Mouse (Mus musculus) CH12.LX (cell line): Measurements from ENCODE around the gene Slfn8. TPM values are rescaled to one million over a fixed set of nuclear protein-coding genes. Genes with fewer than 3 reads are reported as not detected.

Source experiments
- DNase-seq: peaks from one replicate; pipeline ENCODE4 v3.0.0-alpha.2; 2013; ENCODE audit errors: extremely low read depth
- H3K27ac ChIP-seq: 2 replicates; pipeline ENCODE4 v1.5.1; 2012; ENCODE audit warnings: low read depth, mild to moderate bottlenecking, control low read depth, moderate library complexity; ENCODE audit not compliant: insufficient read depth
- H3K27me3 ChIP-seq: replicated peaks from 2 replicates; pipeline ENCODE3; 2012; ENCODE audit warnings: inconsistent platforms
- H3K36me3 ChIP-seq, 2 experiments: replicated peaks in 1 of 2; 2 replicates each; pipeline versions ENCODE3 to v1.6.1; 2012; ENCODE audit warnings: inconsistent platforms in 1 of 2, low read length in 1 of 2, mild to moderate bottlenecking in 1 of 2, mixed read lengths in 1 of 2, moderate library complexity in 1 of 2; ENCODE audit not compliant: control insufficient read depth in 1 of 2, insufficient read depth in 1 of 2
- H3K4me1 ChIP-seq, 2 experiments: 2 replicates each; pipeline ENCODE4 v1.6.1; 2012; ENCODE audit warnings: inconsistent platforms in 1 of 2, moderate library complexity in 1 of 2; ENCODE audit not compliant: insufficient read depth in 2 of 2, control insufficient read depth in 1 of 2
- H3K4me2 ChIP-seq: 2 replicates; pipeline ENCODE4 v1.6.1; 2012; ENCODE audit warnings: low read depth, mild to moderate bottlenecking, control low read depth; ENCODE audit not compliant: poor library complexity, insufficient read depth, severe bottlenecking
- H3K4me3 ChIP-seq, 3 experiments: fragments of 150-350 bp in 1 of 3; sonication (generic) in 1 of 3; replicated peaks in 1 of 3; 2 replicates each; pipeline versions ENCODE3 to v1.5.1; 2011 to 2012; ENCODE audit warnings: low read depth in 2 of 3, low read length in 2 of 3, mild to moderate bottlenecking in 2 of 3, moderate library complexity in 2 of 3, control low read depth in 1 of 3, improper control_type of control experiment in 1 of 3, inconsistent platforms in 1 of 3, mixed read lengths in 1 of 3; ENCODE audit not compliant: poor library complexity in 1 of 3
- H3K79me2 ChIP-seq: replicated peaks from 2 replicates; pipeline ENCODE4 v1.6.1; 2012; ENCODE audit warnings: mild to moderate bottlenecking, moderate library complexity; ENCODE audit not compliant: control insufficient read depth, poor library complexity, insufficient read depth, severe bottlenecking; ENCODE audit errors: extremely low read depth
- H3K9ac ChIP-seq: 2 replicates; pipeline ENCODE4 v1.6.1; 2012; ENCODE audit warnings: low read depth, mild to moderate bottlenecking, control low read depth, moderate library complexity; ENCODE audit not compliant: insufficient read depth
- H3K9me3 ChIP-seq: replicated peaks from 2 replicates; pipeline ENCODE3; 2012; ENCODE audit warnings: low read length, inconsistent platforms, mixed read lengths
- BHLHE40 ChIP-seq: IDR thresholded peaks from 2 replicates; pipeline ENCODE4 v1.6.1; 2011; ENCODE audit warnings: mild to moderate bottlenecking, low read depth, low read length, improper control_type of control experiment
- CHD1 ChIP-seq: IDR thresholded peaks from 2 replicates; pipeline ENCODE4 v1.6.1; 2012; ENCODE audit warnings: low read depth, low read length, improper control_type of control experiment, inconsistent platforms
- CHD2 ChIP-seq: IDR thresholded peaks from 2 replicates; pipeline ENCODE4 v1.6.1; 2011; ENCODE audit warnings: low read length, improper control_type of control experiment
- CTCF ChIP-seq, 2 experiments: IDR thresholded peaks in 1 of 2; conservative IDR thresholded peaks in 1 of 2; 2 replicates each; pipeline ENCODE4 v1.5.1; 2011 to 2012; ENCODE audit warnings: low read depth in 2 of 2, low read length in 2 of 2, improper control_type of control experiment in 1 of 2, inconsistent platforms in 1 of 2, mild to moderate bottlenecking in 1 of 2, moderate library complexity in 1 of 2
- E2F4 ChIP-seq: IDR thresholded peaks from 2 replicates; pipeline ENCODE4 v1.6.1; 2011; ENCODE audit warnings: low read depth, low read length, improper control_type of control experiment; ENCODE audit not compliant: insufficient replicate concordance
- ELF1 ChIP-seq: IDR thresholded peaks from 2 replicates; pipeline ENCODE4 v1.6.1; 2014; ENCODE audit warnings: low read depth, mild to moderate bottlenecking, inconsistent platforms, low read length, improper control_type of control experiment
- EP300 ChIP-seq: IDR thresholded peaks from 2 replicates; pipeline ENCODE4 v1.6.1; 2011; ENCODE audit warnings: low read length, improper control_type of control experiment
- ETS1 ChIP-seq: conservative IDR thresholded peaks from 2 replicates; pipeline ENCODE4 v1.6.1; 2012; ENCODE audit warnings: low read depth, mild to moderate bottlenecking, inconsistent platforms, low read length, improper control_type of control experiment, moderate library complexity
- GABPA ChIP-seq: IDR thresholded peaks from 2 replicates; pipeline ENCODE4 v1.6.1; 2012; ENCODE audit warnings: low read depth, low read length, improper control_type of control experiment, inconsistent platforms; ENCODE audit not compliant: insufficient replicate concordance
- HCFC1 ChIP-seq: IDR thresholded peaks from 2 replicates; pipeline ENCODE4 v1.6.1; 2012; ENCODE audit warnings: low read depth, mild to moderate bottlenecking, inconsistent platforms, low read length, improper control_type of control experiment
- IRF4 ChIP-seq: IDR thresholded peaks from 2 replicates; pipeline ENCODE4 v1.6.1; 2014; ENCODE audit warnings: low read depth, mild to moderate bottlenecking, inconsistent platforms, low read length, improper control_type of control experiment
- JUN ChIP-seq: IDR thresholded peaks from 2 replicates; pipeline ENCODE4 v1.6.1; 2011; ENCODE audit warnings: low read depth, mild to moderate bottlenecking, low read length, improper control_type of control experiment, moderate library complexity; ENCODE audit not compliant: insufficient read depth
- JUND ChIP-seq: conservative IDR thresholded peaks from 2 replicates; pipeline ENCODE4 v1.6.1; 2011; ENCODE audit warnings: low read depth, low read length, improper control_type of control experiment
- KAT2A ChIP-seq: IDR thresholded peaks from 2 replicates; pipeline ENCODE4 v1.6.1; 2012; ENCODE audit warnings: low read length, improper control_type of control experiment, inconsistent platforms; ENCODE audit not compliant: insufficient replicate concordance
- MAFK ChIP-seq: IDR thresholded peaks from 2 replicates; pipeline ENCODE4 v1.6.1; 2011; ENCODE audit warnings: low read length, improper control_type of control experiment; ENCODE audit not compliant: insufficient replicate concordance
- MAX ChIP-seq: IDR thresholded peaks from 2 replicates; pipeline ENCODE4 v1.6.1; 2011; ENCODE audit warnings: low read length, improper control_type of control experiment
- MAZ ChIP-seq: IDR thresholded peaks from 2 replicates; pipeline ENCODE4 v1.6.1; 2012; ENCODE audit warnings: low read depth, mild to moderate bottlenecking, inconsistent platforms, low read length, improper control_type of control experiment, moderate library complexity
- MEF2A ChIP-seq: IDR thresholded peaks from 2 replicates; pipeline ENCODE4 v1.6.1; 2014; ENCODE audit warnings: low read depth, mild to moderate bottlenecking, inconsistent platforms, low read length, improper control_type of control experiment, borderline replicate concordance
- MXI1 ChIP-seq: IDR thresholded peaks from 2 replicates; pipeline ENCODE4 v1.6.1; 2011; ENCODE audit warnings: mild to moderate bottlenecking, low read depth, low read length, improper control_type of control experiment
- MYC ChIP-seq: IDR thresholded peaks from 2 replicates; pipeline ENCODE4 v1.6.1; 2011; ENCODE audit warnings: low read depth, mild to moderate bottlenecking, improper control_type of control experiment, low read length
- NELFE ChIP-seq: IDR thresholded peaks from 2 replicates; pipeline ENCODE4 v1.6.1; 2011; ENCODE audit warnings: low read depth, low read length, improper control_type of control experiment
- NRF1 ChIP-seq: IDR thresholded peaks from 2 replicates; pipeline ENCODE4 v1.6.1; 2014; ENCODE audit warnings: low read depth, mild to moderate bottlenecking, inconsistent platforms, low read length, improper control_type of control experiment, moderate library complexity
- PAX5 ChIP-seq: IDR thresholded peaks from 2 replicates; pipeline ENCODE4 v1.6.1; 2012; ENCODE audit warnings: low read length, inconsistent platforms, mixed read lengths
- POLR2A ChIP-seq: IDR thresholded peaks from 2 replicates; pipeline ENCODE4 v1.6.1; 2011; ENCODE audit warnings: low read depth, mild to moderate bottlenecking, improper control_type of control experiment, low read length
- POLR2AphosphoS2 ChIP-seq: IDR thresholded peaks from 2 replicates; pipeline ENCODE4 v1.6.1; 2011; ENCODE audit warnings: low read depth, low read length, improper control_type of control experiment
- RAD21 ChIP-seq: IDR thresholded peaks from 2 replicates; pipeline ENCODE4 v1.6.1; 2011; ENCODE audit warnings: low read depth, mild to moderate bottlenecking, low read length, improper control_type of control experiment, moderate library complexity
- RCOR1 ChIP-seq: conservative IDR thresholded peaks from 2 replicates; pipeline ENCODE4 v1.6.1; 2012; ENCODE audit warnings: low read depth, mild to moderate bottlenecking, inconsistent platforms, low read length, improper control_type of control experiment
- SIN3A ChIP-seq: IDR thresholded peaks from 2 replicates; pipeline ENCODE4 v1.6.1; 2012; ENCODE audit warnings: low read length, improper control_type of control experiment, inconsistent platforms
- SMC3 ChIP-seq: IDR thresholded peaks from 2 replicates; pipeline ENCODE4 v1.6.1; 2011; ENCODE audit warnings: low read depth, low read length, improper control_type of control experiment
- TBP ChIP-seq: conservative IDR thresholded peaks from 2 replicates; pipeline ENCODE4 v1.6.1; 2011; ENCODE audit warnings: low read depth, low read length, improper control_type of control experiment
- TCF12 ChIP-seq: IDR thresholded peaks from 2 replicates; pipeline ENCODE4 v1.6.1; 2014; ENCODE audit warnings: low read depth, mild to moderate bottlenecking, inconsistent platforms, low read length, improper control_type of control experiment
- UBTF ChIP-seq: IDR thresholded peaks from 2 replicates; pipeline ENCODE4 v1.6.1; 2012; ENCODE audit warnings: low read depth, mild to moderate bottlenecking, inconsistent platforms, low read length, improper control_type of control experiment, moderate library complexity
- USF1 ChIP-seq: IDR thresholded peaks from 2 replicates; pipeline ENCODE4 v1.6.1; 2014; ENCODE audit warnings: low read depth, mild to moderate bottlenecking, inconsistent platforms, low read length, improper control_type of control experiment
- USF2 ChIP-seq: conservative IDR thresholded peaks from 2 replicates; pipeline ENCODE4 v1.6.1; 2011; ENCODE audit warnings: low read depth, low read length, improper control_type of control experiment
- ZC3H11A ChIP-seq: IDR thresholded peaks from 2 replicates; pipeline ENCODE4 v1.6.1; 2012; ENCODE audit warnings: low read depth, mild to moderate bottlenecking, inconsistent platforms, low read length, improper control_type of control experiment
- ZKSCAN1 ChIP-seq: IDR thresholded peaks from 2 replicates; pipeline ENCODE4 v1.6.1; 2012; ENCODE audit warnings: low read depth, inconsistent platforms, low read length, improper control_type of control experiment, borderline replicate concordance
- ZMIZ1 ChIP-seq: IDR thresholded peaks from 2 replicates; pipeline ENCODE4 v1.6.1; 2012; ENCODE audit warnings: low read depth, mild to moderate bottlenecking, inconsistent platforms, low read length, improper control_type of control experiment
- ZNF384 ChIP-seq: IDR thresholded peaks from 2 replicates; pipeline ENCODE4 v1.6.1; 2012; ENCODE audit warnings: low read depth, low read length, improper control_type of control experiment, inconsistent platforms
- dilution Hi-C: fragments of 300-500 bp; cut with MboI; formaldehyde crosslinking; loops from 2 replicates; pipeline ENCODE4 v1.14.3; 2020; ENCODE audit warnings: low sequenced_read_pairs; ENCODE audit not compliant: extremely low pct_unique_long_range_greater_than_20kb, extremely low pct_ligation_motif_present
- in situ Hi-C: fragments of 300-500 bp; cut with MboI; formaldehyde crosslinking; loops from 3 replicates; pipeline ENCODE4 v1.14.3; 2019; ENCODE audit warnings: low sequenced_read_pairs, low pct_ligation_motif_present, low pct_unique_long_range_greater_than_20kb, mixed read lengths
- polyA plus RNA-seq: library from polyadenylated mRNA; unstranded; fragments of >175 nt; gene quantifications from 2 replicates; pipeline ENCODE4 v1.2.1, GENCODE M21; 2012; ENCODE audit warnings: low read depth; ENCODE audit not compliant: insufficient read length
- total RNA-seq, 2 experiments: library from RNA; depleted of rRNA; stranded (reverse); fragments of 300-350 nt in 1 of 2; fragments of >200 nt in 1 of 2; gene quantifications; 2 replicates each; pipeline ENCODE4 v1.2.3; 2012 to 2014

Gene Slfn8
- total and polyA plus RNA-seq, 3 experiments: 3.4 to 6.3 (median 4.1) TPM

DNA sequence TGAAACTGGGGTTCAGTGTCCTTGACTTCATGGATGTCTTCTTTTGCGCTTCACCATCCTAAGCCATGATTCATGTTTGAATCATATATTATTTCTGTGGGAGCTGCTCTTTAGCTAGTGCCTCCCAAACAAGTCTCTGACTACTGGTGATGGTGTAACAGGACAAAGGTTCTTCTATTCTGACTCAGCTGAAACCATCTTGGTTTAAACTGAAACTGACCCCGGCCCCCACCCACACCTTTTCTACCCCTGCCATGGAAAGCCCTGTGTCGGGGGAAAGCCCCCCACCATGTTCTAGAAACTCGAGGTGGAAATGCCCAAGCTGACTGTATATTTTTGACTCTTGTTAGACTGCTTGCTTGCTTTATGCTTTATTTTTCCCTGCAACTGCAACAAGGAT lies 23.3 kb upstream of the Slfn8 start:
- peaks cover 0 to 6% of the 10 kb centered on the region in 2 experiments for H3K36me3 ChIP-seq
- peaks cover 13% of the 10 kb centered on the region for H3K9me3 ChIP-seq
- DNase-seq: peak; percentile 94
- H3K27me3 ChIP-seq: no peaks in the 10 kb centered on the region
- peak overlapping the region; percentile 85 for H3K9ac ChIP-seq
- TF ChIP-seq ETS1 (peak; percentile 97), TBP (peak; percentile 29; the same call in 1 of the 2 replicates), MAX (peak; percentile 64), GABPA (no peak), ZMIZ1 (peak; percentile 72), MYC (no peak), ZC3H11A (no peak), E2F4 (no peak), PAX5 (no peak), CHD2 (peak; percentile 96), NELFE (no peak), SMC3 (peak; percentile 18; the same call in 1 of the 2 replicates), JUND (peak; percentile 97), CTCF (conservative IDR thresholded peaks at IDR 0.05 in 1 of 2, IDR thresholded peaks at IDR 0.05 in 1 of 2; ENCODE audit: low read depth in 2 of 2, low read length in 2 of 2) (no peak), SIN3A (peak; percentile 92; the same call in 1 of the 2 replicates), IRF4 (peak; percentile 100), USF2 (no peak), NRF1 (no peak), HCFC1 (peak; percentile 64), RAD21 (peak; percentile 7), ZKSCAN1 (no peak), UBTF (no peak), RCOR1 (peak; percentile 99), POLR2AphosphoS2 (0 out of 2 replicates have a peak, but pooled peaks have one; percentile 54), EP300 (peak; percentile 100), ZNF384 (no peak; the same call in 1 of the 2 replicates), MEF2A (peak; percentile 98), JUN (peak; percentile 95), USF1 (no peak), CHD1 (peak; percentile 25; the same call in 1 of the 2 replicates), MXI1 (peak; percentile 80; the same call in 1 of the 2 replicates), BHLHE40 (peak; percentile 92), POLR2A (no peak), TCF12 (peak; percentile 98), MAFK (peak; percentile 93), ELF1 (peak; percentile 54; the same call in 1 of the 2 replicates), KAT2A (no peak), MAZ (peak; percentile 100)
- TF ChIP-seq, all 38 proteins: peak for 23
- H3K79me2 ChIP-seq: no peaks in the 10 kb centered on the region
- peaks cover 21 to 47% of the 10 kb centered on the region in 2 experiments for H3K4me1 ChIP-seq
- dilution Hi-C loops: no loop called here
- peak overlapping the region; percentile 99 for H3K27ac ChIP-seq
- peak overlapping the region; percentile 83 for H3K4me2 ChIP-seq
- in situ Hi-C loops: no loop called here
- no peak overlapping the region for H3K4me3 ChIP-seq
